Mouse (Mus musculus) cerebellum, postnatal 25 days (tissue): ENCODE measurements at regions not wholly inside any gene's neighbourhood (a gene's known extent, or its start where the extent isn't known, plus 50 kb on each side); places are given as distances from the start of the nearest gene placed in this dataset.

Experiments used
- DNase-seq, 2 experiments: peaks; one replicate each; pipeline ENCODE4 v3.0.0; 2021; ENCODE audit warnings: mixed read lengths in 2 of 2

DNA sequence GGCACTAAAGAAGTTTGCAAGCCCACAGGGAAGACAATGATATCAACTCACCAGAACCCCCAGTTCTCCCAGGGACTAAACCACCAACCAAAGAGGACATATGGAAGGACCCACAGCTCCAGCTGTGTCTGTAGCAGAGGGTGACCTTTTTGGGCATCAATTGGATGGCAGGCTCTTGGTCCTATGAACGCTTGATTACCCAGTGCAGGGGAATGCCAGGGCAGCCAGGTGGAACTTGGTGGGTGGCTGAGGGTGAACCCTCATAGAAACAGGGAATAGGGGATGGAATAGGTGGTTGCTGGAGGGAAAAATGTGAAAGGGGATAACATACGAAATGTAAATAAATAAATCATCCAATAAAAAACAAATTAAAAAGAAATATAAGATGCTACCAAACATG, 430.0 kb upstream of the Bche start:
- DNase-seq: peak; percentile 25 to 51

DNA sequence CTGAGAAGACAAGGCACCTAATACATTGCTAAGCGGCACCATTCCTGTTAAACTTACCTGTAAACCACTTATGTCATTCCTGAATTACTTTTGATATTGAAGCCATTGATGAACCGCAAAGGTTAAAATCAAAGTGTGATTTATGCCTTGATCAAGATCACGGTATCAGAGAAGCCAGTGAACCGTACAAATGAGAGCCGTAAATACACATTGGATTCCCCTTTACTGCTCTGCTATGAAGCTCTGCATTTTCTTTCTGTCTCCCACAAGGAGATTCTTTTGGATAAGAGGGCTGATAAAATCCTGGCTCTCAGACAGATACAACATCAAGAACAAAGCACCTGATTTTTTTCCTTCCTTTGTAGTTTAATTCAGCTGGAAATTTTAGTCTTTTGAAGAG, 388.0 kb upstream of the Bche start:
- DNase-seq: no peak
